Mouse (Mus musculus) embryonic facial prominence, embryonic 10.5 days (tissue): Measurements from ENCODE around the gene Alkbh7. TPM values are rescaled to one million over a fixed set of nuclear protein-coding genes. Genes with fewer than 3 reads are reported as not detected.

Source experiments
- DNase-seq: peaks from one replicate; pipeline ENCODE4 v3.0.0-alpha.2; 2017; ENCODE audit warnings: low spot score
- H3K27ac ChIP-seq: fragments of 300-500 bp; sonication (generic); replicated peaks from 2 replicates; pipeline ENCODE4 v1.5.1; 2016; ENCODE audit warnings: mild to moderate bottlenecking
- H3K27me3 ChIP-seq: fragments of 300-500 bp; sonication (generic); replicated peaks from 2 replicates; pipeline ENCODE4 v1.6.1; 2016; ENCODE audit warnings: low read depth, mild to moderate bottlenecking; ENCODE audit not compliant: poor library complexity, severe bottlenecking
- H3K36me3 ChIP-seq: fragments of 300-500 bp; sonication (generic); replicated peaks from 2 replicates; pipeline ENCODE4 v1.6.1; 2016; ENCODE audit warnings: mild to moderate bottlenecking, moderate library complexity
- H3K4me1 ChIP-seq: fragments of 300-500 bp; sonication (generic); 2 replicates; pipeline ENCODE4 v1.6.1; 2016
- H3K4me3 ChIP-seq: fragments of 300-500 bp; sonication (generic); 2 replicates; pipeline ENCODE4 v1.5.1; 2016; ENCODE audit warnings: mild to moderate bottlenecking, moderate library complexity
- H3K9me3 ChIP-seq: fragments of 300-500 bp; sonication (generic); 2 replicates; pipeline ENCODE4 v1.6.1; 2016; ENCODE audit warnings: mild to moderate bottlenecking
- WGBS: fragments of 180-500 bp; shearing (Covaris S2); methylation state at CpG from one replicate; pipeline ENCODE4 v1.1.7; 2016; 5-methylcytosine and 5-hydroxymethylcytosine counted together
- polyA plus RNA-seq: library from polyadenylated mRNA; unstranded; fragments of >200 nt; fragmentation: Nextera tagmentation; extraction: Ambion mirVana; gene quantifications from 2 replicates; pipeline ENCODE4 v1.2.1, GENCODE M21; 2016

The Alkbh7 gene
- polyA plus RNA-seq, 1 experiment from 2014 or later, result 42.5 TPM

DNA sequence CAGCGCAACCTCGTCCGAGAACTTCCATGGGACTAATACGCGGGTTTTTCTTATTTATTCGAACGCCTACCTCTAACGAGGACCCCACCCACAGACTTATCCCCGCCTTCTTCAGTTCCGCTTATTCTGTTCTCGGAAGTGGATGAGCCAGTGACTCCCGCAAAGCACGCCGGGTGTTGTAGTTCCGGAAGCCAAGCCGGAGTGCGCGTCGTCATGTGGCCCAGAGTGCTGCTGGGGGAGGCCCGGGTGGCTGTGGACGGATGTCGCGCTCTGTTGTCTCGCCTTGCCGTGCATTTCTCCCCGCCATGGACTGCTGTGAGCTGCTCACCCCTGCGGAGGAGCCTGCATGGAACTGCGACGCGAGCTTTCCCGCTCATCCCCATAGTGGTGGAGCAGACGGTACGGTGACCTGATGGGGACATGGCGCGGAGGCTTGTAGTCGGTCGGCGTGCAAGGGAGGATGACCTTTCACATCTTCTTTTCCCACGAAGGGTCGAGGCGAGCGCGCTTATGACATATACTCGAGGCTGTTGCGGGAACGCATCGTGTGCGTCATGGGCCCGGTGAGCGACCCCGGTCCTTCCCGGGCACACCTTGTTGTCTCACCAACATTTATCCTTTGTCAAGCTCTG, 6.9 kb upstream of the Alkbh7 start, which contains the start of gene Clpp:
Gene Clpp, plus strand, starts transcription at position 191 of the 632 bp plus-strand sequence.
- Histone ChIP-seq H3K4me3 (peak within 1 kb of the TSS; percentile 89), H3K36me3 (peaks cover 43% of the 10 kb centered on the region), H3K4me1 (peaks cover 13% of the 10 kb centered on the region), H3K9me3 (no peaks in the 10 kb centered on the region), H3K27ac (peak within 1 kb of the TSS; percentile 91), H3K27me3 (no peaks in the 10 kb centered on the region)
- DNase-seq, result peak; percentile 93
- under 1% methylated on average over 52 of the region's 52 CpGs for WGBS

DNA sequence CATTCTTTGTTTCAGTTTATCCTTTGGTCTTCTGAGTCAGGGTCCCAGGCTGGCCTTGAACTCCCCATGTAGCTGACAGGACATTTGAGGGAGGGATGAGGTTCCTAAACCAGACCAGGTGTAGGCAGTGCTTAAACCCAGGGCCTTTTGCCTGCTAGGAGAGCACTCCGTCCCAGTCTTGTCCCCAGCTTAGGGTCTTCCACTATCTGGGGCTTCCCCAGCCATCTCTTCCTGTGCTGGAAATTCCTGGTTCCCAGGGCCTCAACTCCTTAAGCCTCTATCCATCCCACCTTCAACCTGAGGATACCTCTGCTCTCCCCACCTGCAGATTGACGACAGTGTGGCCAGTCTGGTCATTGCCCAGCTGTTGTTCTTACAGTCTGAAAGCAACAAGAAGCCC, 6.2 kb upstream of the Alkbh7 start:
- Histone ChIP-seq H3K27me3 (no peaks in the 10 kb centered on the region), H3K4me1 (peaks cover 13% of the 10 kb centered on the region), H3K36me3 (peaks cover 50% of the 10 kb centered on the region), H3K9me3 (no peaks in the 10 kb centered on the region), H3K27ac (peak overlapping the region; percentile 91), H3K4me3 (peak overlapping the region; percentile 89)
- 73% methylated on average over 2 of the region's 2 CpGs for WGBS
- no peak for DNase-seq

DNA sequence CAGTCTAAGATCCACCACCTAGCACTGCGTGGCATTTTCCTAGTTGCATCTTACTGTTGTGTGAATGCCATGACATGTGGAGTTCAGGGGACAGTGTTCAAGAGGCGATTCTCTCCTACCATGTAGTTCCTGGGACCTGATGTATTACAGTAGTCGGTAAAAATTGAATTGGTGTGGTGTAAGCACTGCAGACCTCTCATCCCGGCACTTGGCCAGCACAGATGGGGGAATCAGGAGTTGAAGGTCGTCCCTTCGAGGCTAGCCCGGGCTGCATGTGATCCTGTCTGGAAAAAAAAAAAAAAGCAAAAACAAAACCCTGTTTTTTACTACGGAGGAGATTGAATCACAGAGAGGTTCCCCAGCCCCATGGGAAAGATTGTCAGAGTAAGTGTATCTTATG, 2.1 kb upstream of the Alkbh7 start:
- Histone ChIP-seq H3K4me1 (peaks cover 26% of the 10 kb centered on the region), H3K27ac (no peak overlapping the region), H3K4me3 (no peak overlapping the region), H3K9me3 (no peaks in the 10 kb centered on the region), H3K36me3 (peaks cover 76% of the 10 kb centered on the region), H3K27me3 (no peaks in the 10 kb centered on the region)
- 90% methylated on average over 8 of the region's 8 CpGs for WGBS
- DNase-seq, result no peak

DNA sequence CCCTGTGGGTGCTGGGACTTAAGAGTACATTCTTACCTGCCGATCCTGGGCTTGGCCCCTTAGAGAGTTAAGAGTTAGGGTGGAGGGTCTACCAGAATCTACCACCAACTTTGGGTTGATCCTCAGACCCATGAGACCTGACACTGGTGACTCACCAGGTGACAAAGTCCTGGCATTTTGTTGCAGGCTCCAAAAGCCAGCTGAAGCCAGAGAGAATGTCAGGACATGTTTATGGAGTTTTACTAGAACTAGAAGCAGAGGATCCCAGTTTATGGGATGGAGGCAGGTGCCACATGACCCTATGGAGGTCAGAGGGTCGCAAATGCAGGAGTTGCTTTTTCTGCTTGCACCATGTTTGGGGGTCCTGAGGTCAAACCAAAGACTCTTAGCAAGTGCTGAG, 633 bp upstream of the Alkbh7 start:
- H3K9me3 ChIP-seq, result no peaks in the 10 kb centered on the region
- H3K27me3 ChIP-seq, result no peaks in the 10 kb centered on the region
- H3K27ac ChIP-seq, result no peak overlapping the region
- DNase-seq, result no peak
- 75% methylated on average over 2 of the region's 2 CpGs for WGBS
- H3K4me1 ChIP-seq, result peaks cover 19% of the 10 kb centered on the region
- peak overlapping the region; percentile 68 for H3K4me3 ChIP-seq
- peaks cover 85% of the 10 kb centered on the region for H3K36me3 ChIP-seq

DNA sequence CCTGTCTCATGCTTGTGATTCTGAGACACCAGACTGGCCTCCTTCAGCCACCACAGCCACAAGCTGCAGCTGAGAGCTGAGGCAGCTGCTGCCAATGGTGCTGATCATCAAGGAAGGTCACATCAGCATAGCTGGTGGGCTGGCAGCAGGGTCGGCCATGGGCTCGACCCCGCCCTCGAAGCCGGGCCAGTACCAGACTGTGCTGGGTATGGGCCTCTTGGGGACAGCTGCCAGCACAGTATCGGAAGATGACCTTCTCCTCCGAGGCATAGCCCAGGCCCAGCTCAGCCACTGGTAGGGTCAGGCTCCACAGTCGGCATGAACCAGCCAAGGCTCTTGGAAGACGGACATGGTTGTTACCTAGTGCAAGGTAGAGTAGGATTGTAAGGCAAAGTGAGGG, 2.3 kb downstream of the Alkbh7 start:
- H3K36me3 ChIP-seq, result peaks cover 84% of the 10 kb centered on the region
- no peak overlapping the region for H3K27ac ChIP-seq
- DNase-seq, result no peak
- H3K4me1 ChIP-seq, result peaks cover 15% of the 10 kb centered on the region
- 93% methylated on average over 9 of the region's 9 CpGs for WGBS
- H3K4me3 ChIP-seq, result no peak overlapping the region
- no peaks in the 10 kb centered on the region for H3K9me3 ChIP-seq
- no peaks in the 10 kb centered on the region for H3K27me3 ChIP-seq

DNA sequence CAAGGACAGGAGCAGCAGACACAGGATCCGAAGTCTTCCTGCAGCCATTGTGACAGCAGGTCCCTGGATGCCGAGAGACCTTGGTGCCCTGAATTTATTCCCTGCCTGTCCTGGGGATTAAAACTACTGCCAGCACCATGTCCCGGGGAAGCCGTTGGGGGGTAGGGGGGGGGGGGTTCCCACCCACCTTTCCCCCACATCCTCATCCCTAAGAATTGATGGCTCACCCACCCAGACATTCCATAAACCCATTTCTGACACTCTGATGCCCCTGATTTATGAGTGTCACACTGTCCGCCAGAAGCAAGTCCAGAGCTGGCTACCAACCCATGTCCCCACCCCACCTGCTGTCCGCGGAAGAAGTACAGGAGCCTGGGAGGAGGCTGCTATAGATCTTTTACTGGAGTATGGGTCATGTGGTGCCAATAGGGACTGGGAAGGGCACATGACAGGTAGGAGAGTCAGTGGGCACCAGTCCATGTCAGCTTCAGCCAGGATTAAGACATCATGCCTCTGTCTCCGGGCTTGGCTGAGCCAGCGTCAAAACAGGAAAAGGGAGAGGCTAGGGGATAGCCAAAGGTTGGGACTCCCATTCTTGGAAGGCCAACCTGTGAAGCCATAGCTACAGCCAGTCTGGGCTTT, 3.0 kb downstream of the Alkbh7 start, which contains the start of gene Pspn:
Gene Pspn, minus strand, starts transcription at position 51 of the 642 bp plus-strand sequence.
- Histone ChIP-seq H3K27me3 (no peaks in the 10 kb centered on the region), H3K4me1 (peaks cover 15% of the 10 kb centered on the region), H3K36me3 (peaks cover 84% of the 10 kb centered on the region), H3K4me3 (no peak within 1 kb of the TSS), H3K9me3 (no peaks in the 10 kb centered on the region), H3K27ac (no peak within 1 kb of the TSS)
- DNase-seq, result no peak
- WGBS, result 86% methylated on average over 9 of the region's 9 CpGs

DNA sequence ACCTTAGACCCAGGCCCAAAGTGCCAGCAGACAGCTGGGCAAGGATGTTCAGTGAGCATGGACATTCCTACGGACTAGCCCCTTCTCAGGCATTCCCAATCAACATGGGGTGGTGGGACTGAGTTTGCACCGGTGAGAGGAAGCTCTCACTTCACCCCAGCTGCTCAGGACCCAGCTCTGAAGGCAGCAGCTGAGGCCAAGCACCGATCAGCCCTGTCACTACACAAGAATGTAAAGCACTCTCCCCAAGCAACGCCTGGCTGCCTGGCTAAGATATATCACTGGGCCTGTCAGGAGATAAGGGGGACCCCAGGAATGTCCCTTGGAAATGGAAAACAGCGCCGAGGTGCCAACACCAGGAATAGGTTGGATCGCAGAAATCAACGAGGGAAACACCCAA, 4.1 kb downstream of the Alkbh7 start:
- no peak for DNase-seq
- H3K9me3 ChIP-seq, result no peaks in the 10 kb centered on the region
- H3K27me3 ChIP-seq, result no peaks in the 10 kb centered on the region
- peaks cover 15% of the 10 kb centered on the region for H3K4me1 ChIP-seq
- WGBS, result 81% methylated on average over 8 of the region's 8 CpGs
- peaks cover 84% of the 10 kb centered on the region for H3K36me3 ChIP-seq
- no peak overlapping the region for H3K27ac ChIP-seq
- no peak overlapping the region for H3K4me3 ChIP-seq

DNA sequence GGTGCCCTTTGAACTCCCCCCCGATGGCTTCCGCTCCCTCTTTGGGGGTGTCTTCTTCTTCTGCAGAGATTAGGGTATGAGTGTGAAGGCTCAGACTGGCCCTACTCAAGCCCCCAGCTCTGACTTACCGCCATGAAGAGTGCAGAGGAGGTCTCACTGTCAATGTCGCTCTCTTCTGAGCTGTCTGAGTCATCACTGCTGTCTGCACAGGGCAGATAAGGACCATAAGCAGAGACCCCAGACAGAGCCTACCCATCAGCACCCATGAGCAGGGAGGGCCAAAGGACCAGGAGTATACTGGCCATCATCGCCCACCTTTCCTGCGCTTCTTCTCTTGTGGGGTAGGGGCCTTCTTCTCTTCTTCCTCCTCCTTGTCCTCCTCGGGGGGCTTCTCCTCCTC, 6.9 kb downstream of the Alkbh7 start:
- Histone ChIP-seq H3K9me3 (no peaks in the 10 kb centered on the region), H3K27me3 (no peaks in the 10 kb centered on the region), H3K27ac (no peak overlapping the region), H3K4me3 (no peak overlapping the region), H3K4me1 (no peaks in the 10 kb centered on the region), H3K36me3 (peaks cover 97% of the 10 kb centered on the region)
- WGBS, result 89% methylated on average over 7 of the region's 7 CpGs
- no peak for DNase-seq

DNA sequence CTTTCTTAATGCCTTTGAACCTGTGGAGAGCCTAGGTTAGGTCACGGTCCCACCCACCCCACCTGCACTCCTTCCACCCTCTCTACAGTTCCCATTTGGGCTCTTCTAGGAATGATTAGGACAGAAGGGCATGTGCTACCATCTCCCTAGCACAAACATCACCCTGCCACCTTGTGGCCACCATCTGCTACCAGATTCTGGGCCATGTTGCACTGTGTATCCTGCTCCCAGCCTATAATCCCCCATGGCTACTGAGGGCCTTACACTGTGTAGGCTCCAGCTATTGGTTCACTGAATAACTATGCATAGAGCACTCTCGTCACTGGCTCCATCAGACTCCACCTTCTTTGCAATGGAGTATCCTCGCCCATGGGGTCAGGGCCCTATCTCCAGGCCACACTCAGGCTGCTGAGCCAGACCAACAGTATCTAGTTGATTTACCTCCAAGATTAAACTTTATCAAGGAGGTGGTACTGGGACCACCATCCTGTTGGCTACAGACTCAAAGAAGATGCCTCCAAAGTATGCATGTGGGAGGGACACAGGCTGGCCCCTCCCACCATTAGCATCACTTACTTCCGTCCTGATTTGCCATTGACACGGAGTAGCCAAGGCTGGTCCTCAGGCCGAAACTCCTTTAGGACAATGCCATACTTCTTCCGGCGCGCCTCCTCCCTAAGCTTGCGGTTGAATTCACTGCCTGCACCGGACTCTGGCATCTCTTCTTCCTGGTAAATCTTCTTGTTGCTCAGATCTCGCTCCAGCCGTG, 10.2 kb downstream of the Alkbh7 start:
- peaks cover 70% of the 10 kb centered on the region for H3K36me3 ChIP-seq
- H3K9me3 ChIP-seq, result no peaks in the 10 kb centered on the region
- H3K4me3 ChIP-seq, result no peak overlapping the region
- peaks cover 19% of the 10 kb centered on the region for H3K4me1 ChIP-seq
- no peak overlapping the region for H3K27ac ChIP-seq
- DNase-seq, result no peak
- 93% methylated on average over 13 of the region's 13 CpGs for WGBS
- no peaks in the 10 kb centered on the region for H3K27me3 ChIP-seq

DNA sequence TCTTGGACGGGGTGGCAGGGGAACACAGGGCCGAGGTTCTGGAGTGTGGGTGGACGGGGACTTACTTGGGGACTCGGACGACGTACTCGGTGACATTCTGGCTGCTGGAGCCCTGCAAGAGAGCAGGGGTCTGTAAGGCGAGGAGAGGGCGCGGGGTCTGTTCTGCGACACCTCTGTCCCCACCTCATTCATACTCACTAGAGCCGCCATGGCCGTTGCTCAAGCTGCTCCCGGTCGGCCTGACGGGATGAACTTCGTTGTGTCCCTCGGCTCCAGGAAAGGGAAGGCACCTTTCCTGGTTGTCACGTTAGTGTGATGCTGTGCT, 13.7 kb downstream of the Alkbh7 start:
- peaks cover 35% of the 10 kb centered on the region for H3K36me3 ChIP-seq
- no peaks in the 10 kb centered on the region for H3K27me3 ChIP-seq
- H3K27ac ChIP-seq, result peak overlapping the region; percentile 94
- no peaks in the 10 kb centered on the region for H3K9me3 ChIP-seq
- WGBS, result 1% methylated on average over 19 of the region's 19 CpGs
- no peak for DNase-seq
- peaks cover 23% of the 10 kb centered on the region for H3K4me1 ChIP-seq
- H3K4me3 ChIP-seq, result peak overlapping the region; percentile 80

DNA sequence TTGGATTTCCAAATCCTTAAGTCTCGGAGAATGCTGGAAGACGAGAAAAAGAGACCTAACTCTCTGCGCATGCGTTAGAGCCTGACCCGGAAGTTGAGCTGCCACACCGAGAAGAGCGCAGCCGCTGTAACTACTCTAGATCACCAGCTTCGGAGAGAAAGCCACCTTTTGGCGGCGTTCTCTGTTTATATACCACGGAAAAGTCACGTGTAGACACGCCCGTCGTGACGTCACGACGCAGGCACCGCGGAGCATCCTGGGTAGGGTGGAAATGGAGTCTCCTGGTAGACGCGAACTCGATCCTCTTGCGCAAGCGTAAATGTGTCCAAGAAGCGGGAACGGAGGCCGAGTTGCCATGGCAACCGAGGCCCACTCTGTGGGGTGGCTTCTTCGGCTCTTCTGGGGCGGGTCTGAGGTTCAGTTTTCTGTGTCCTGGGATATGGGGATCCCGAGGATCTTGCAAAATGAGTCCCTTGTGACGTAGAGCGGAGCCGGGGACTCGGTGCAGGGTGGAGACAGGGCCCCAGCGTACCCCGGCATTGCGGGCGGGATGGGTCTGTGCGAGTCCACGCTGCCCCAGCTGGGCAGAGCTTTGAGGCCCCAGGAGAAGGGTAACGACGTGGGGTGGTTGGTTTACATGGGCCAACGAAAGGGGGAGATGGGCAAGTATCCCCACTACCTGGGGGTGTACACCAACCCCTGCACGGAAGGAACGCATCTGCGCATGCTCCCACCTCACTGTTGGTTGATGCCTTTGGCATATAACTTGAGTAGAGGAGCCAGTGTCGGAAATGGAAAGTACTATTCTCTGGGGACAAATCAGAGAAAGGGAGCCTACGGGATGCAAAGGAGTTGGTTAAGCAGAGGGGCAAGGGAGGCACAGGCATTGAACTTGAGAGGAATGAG, 14.3 kb downstream of the Alkbh7 start, which contains the start of the genes Gtf2f1 and Gm17949:
Gene Gtf2f1, minus strand, starts transcription at position 53 of the 906 bp plus-strand sequence.
Gene Gm17949, plus strand, starts transcription at position 234 of the 906 bp plus-strand sequence.
- peak within 1 kb of the TSS; percentile 94 for H3K27ac ChIP-seq
- peaks cover 29% of the 10 kb centered on the region for H3K36me3 ChIP-seq
- H3K4me1 ChIP-seq, result peaks cover 23% of the 10 kb centered on the region
- H3K9me3 ChIP-seq, result no peaks in the 10 kb centered on the region
- H3K27me3 ChIP-seq, result no peaks in the 10 kb centered on the region
- DNase-seq, result peak; percentile 97
- H3K4me3 ChIP-seq, result peak within 1 kb of the TSS; percentile 80
- under 1% methylated on average over 51 of the region's 51 CpGs for WGBS

DNA sequence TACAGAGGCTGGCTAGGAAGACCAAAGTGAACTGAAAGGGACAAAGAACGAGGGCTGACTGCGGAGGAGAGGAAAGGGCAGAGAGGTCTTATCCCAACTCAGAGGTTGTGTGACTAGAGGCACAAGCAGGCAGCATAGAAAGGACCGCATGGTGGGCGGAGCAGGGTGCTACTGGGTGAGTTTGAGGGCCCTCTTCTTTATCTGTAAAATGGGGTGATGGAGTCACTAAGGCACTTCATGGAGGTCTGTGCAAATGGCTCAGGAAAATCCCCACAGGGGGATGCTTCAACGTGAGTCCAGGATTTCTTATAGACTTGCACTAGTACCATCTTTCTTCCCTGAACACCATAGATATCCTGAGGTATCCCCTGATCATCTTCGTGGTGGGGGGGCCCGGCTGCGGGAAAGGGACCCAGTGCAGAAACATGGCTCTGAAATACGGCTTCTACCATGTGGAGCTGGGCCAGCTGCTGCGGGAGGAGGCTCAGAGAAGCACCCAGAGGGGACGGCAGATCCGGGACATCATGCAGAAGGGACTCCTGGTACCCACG, 15.2 kb downstream of the Alkbh7 start:
- Histone ChIP-seq H3K4me1 (peaks cover 23% of the 10 kb centered on the region), H3K4me3 (peak overlapping the region; percentile 80), H3K9me3 (no peaks in the 10 kb centered on the region), H3K27ac (peak overlapping the region; percentile 94), H3K36me3 (peaks cover 20% of the 10 kb centered on the region), H3K27me3 (no peaks in the 10 kb centered on the region)
- DNase-seq, result no peak
- WGBS, result 73% methylated on average over 13 of the region's 13 CpGs
